Mouse (Mus musculus) c-Kit-positive CD71-positive TER-119-positive erythroid progenitor cells, embryonic 14.5 days (primary cell): ENCODE measurements at regions not wholly inside any gene's neighbourhood (a gene's known extent, or its start where the extent isn't known, plus 50 kb on each side); places are given as distances from the start of the nearest gene placed in this dataset.

ENCODE experiments used
- DNase-seq: peaks from one replicate; pipeline ENCODE4 v3.0.0-alpha.2; 2013; ENCODE audit warnings: low spot score

- no peak for DNase-seq
Observed at GRCm38 (mm10) chr2:159534951-159535350, 740.3 kb downstream of the Dhx35 start.

GRCm38 (mm10) chr2:159539261-159539660 is 744.7 kb downstream of the Dhx35 start:
- no peak for DNase-seq

GRCm38 (mm10) chr2:159557567-159557966 is 763.0 kb downstream of the Dhx35 start:
- no peak for DNase-seq

- DNase-seq = no peak
Observed at GRCm38 (mm10) chr2:159565255-159565654, 768.7 kb downstream of the Gm826 start.

GRCm38 (mm10) chr2:159565921-159566320 is 768.0 kb downstream of the Gm826 start:
- DNase-seq = no peak

- DNase-seq = no peak
Observed at GRCm38 (mm10) chr2:159566461-159566860, 767.5 kb downstream of the Gm826 start.

- DNase-seq = no peak
Observed at GRCm38 (mm10) chr2:159568391-159568790, 765.6 kb downstream of the Gm826 start.

GRCm38 (mm10) chr2:159571862-159572261 is 762.1 kb downstream of the Gm826 start:
- no peak for DNase-seq

- no peak for DNase-seq
Observed at GRCm38 (mm10) chr2:159575271-159575670, 758.7 kb downstream of the Gm826 start.

GRCm38 (mm10) chr2:159583103-159583502 is 750.9 kb downstream of the Gm826 start:
- DNase-seq = no peak

- no peak for DNase-seq
Observed at GRCm38 (mm10) chr2:159584641-159585040, 749.3 kb downstream of the Gm826 start.

GRCm38 (mm10) chr2:159586697-159587473 is 747.1 kb downstream of the Gm826 start:
- no peak for DNase-seq

GRCm38 (mm10) chr2:159591396-159592124 is 742.4 kb downstream of the Gm826 start:
- DNase-seq = no peak

GRCm38 (mm10) chr2:159592841-159593240 is 741.1 kb downstream of the Gm826 start:
- DNase-seq = no peak

- DNase-seq = no peak
Observed at GRCm38 (mm10) chr2:159596285-159596684, 737.7 kb downstream of the Gm826 start.

- DNase-seq = no peak
Observed at GRCm38 (mm10) chr2:159598080-159598479, 735.9 kb downstream of the Gm826 start.

GRCm38 (mm10) chr2:159607191-159607590 is 726.8 kb downstream of the Gm826 start:
- no peak for DNase-seq

- no peak for DNase-seq
Observed at GRCm38 (mm10) chr2:159610451-159610850, 723.5 kb downstream of the Gm826 start.

- no peak for DNase-seq
Observed at GRCm38 (mm10) chr2:159616685-159617084, 717.3 kb downstream of the Gm826 start.

- DNase-seq = no peak
Observed at GRCm38 (mm10) chr2:159621261-159621660, 712.7 kb downstream of the Gm826 start.

GRCm38 (mm10) chr2:159622141-159622669 is 711.8 kb downstream of the Gm826 start:
- DNase-seq = no peak

- DNase-seq = no peak
Observed at GRCm38 (mm10) chr2:159625306-159625705, 708.7 kb downstream of the Gm826 start.

- DNase-seq = no peak
Observed at GRCm38 (mm10) chr2:159645861-159646260, 688.1 kb downstream of the Gm826 start.
